Mouse (Mus musculus): ENCODE measurements around the gene Gabpb2.

DNA sequence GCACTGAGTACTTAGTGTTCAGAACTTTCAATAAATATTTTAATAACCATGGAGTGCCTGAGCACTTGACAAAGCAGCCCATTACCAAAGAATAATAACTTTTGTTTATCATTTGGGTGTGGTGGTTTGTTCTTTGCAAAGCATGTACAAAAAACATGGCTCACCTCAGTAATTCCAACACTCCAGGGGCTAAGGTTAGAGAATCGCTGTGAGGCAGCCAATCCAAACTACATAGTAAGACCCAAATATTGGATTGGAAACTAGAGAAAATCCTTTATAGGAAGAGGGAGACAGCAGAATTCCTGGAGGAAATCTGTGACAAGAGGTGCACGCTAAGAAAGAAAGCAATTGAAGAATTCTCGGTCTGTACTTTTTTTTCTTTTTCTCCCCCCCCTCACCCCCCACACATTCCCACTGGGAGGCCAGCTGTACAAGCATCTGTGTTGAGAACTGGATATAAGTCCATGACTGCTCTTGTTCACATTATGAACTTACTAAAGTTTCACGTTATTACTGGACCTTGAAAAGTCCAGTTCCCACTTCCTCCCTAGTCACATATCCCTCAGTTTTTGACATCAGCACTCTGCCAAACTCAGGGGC is 961 bp downstream of the Gabpb2 start:
- TF ChIP-seq CTCF (IDR thresholded peaks at IDR 0.05; ENCODE audit: low read depth, low read length) (no peak), POLR2A (IDR thresholded peaks at IDR 0.05; ENCODE audit: extremely low read depth, insufficient read depth, low read length) (no peak)

Measured in liver, adult 2 months (tissue).